Mouse (Mus musculus) mammary gland, adult 2 months (tissue): ENCODE data around the gene Eng. TPM values are rescaled to one million over a fixed set of nuclear protein-coding genes. Genes with fewer than 3 reads are reported as not detected.

Experiments
- polyA plus RNA-seq: library from polyadenylated mRNA; depleted of rRNA; stranded (reverse); fragments of >200 nt; gene quantifications from 2 replicates; pipeline ENCODE4 v1.2.3, GENCODE M21; 2012; ENCODE audit warnings: low replicate concordance; rRNA removed

Gene Eng
- 204 and 247 TPM in 2 replicates for polyA plus RNA-seq

GRCm38 (mm10) chr2:32646379-32647056 is at the start of gene Eng:
Gene Eng (plus strand): TSS chr2:32646595.

GRCm38 (mm10) chr2:32599409-32599808 is 47.0 kb upstream of the Eng start, which contains the start of gene St6galnac6:
Gene St6galnac6 (plus strand): TSS chr2:32599709.

DNA sequence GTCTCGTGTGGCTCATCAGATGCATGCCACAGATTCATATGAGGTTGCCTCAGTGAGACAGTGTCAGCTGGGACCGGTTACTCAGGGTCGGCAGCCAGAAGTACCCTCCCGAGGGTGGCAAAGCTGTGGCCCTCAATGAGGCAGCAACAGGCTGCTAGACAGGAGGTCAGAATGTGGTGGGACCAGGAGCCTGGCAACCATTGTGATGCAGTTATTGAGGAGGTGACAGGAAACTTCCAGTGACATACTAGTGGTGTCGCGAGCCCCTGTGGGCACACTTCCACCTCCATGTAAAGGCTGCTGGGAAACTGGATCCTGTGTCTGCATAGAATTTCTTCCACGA is 24.9 kb upstream of the Eng start, which contains the start of gene Ak1:
Gene Ak1, plus strand, starts transcription at position 242 of the 343 bp plus-strand sequence.

GRCm38 (mm10) chr2:32704021-32704421 is 57.6 kb downstream of the Eng start, which contains the start of gene Fpgs:
Gene Fpgs (minus strand): TSS chr2:32704145.

DNA sequence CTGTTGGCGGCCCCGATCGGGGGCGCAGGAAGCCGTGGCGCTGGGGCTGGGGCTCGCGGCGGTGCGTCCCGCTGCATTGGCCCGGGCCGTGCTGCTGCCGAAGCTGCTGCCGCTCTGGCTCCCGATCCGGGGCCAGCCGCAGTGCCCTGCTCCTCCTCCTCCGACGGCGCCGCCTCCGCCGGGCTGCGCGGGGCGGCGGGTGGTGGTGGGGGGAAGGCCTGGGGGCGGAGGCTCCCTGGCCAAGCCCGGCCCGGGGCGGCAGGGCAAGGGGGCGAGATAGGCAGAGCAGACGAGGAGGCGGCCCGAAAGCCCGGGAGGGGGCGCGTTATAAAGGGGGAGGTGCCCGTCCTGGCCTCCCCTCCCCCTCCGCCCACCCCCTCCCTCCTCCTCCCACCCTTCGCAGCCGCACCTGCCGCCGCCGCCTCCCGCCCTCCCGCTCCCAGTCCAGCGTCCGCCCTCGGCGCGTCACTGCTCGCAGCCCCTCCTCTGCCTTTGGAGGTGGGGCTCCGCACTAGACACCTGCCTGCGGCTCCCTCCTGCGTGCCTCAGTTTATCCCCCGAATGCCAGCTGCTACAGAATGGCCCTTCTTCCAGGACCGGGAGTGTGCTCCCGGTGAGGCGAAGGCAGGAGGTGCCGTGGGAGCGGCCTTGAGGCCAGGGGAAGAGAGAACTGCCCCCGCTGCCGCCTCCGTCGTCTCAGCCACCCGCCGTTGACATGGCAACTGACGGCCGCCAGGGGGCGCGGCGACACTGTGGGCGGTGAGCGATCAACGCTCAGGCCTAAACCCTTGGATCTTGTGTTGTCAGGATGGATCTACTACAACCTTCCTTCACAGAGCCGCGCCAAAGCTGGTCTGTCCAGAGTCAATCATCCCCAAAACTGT is 66.8 kb downstream of the Eng start, which contains the start of gene Cdk9:
Gene Cdk9, minus strand, starts transcription at position 143 of the 884 bp plus-strand sequence.

GRCm38 (mm10) chr2:32720681-32721229 is 74.4 kb downstream of the Eng start, which contains the start of gene Sh2d3c:
Gene Sh2d3c (plus strand): TSS chr2:32721055.

Other genes starting within 250 kb of the Eng start
- 6.2 and 7.5 TPM in 2 replicates for gene Naif1, start 196.1 kb upstream of the Eng start, polyA plus RNA-seq
- 24.3 and 27.5 TPM in 2 replicates for gene Slc25a25, start 195.2 kb upstream of the Eng start, polyA plus RNA-seq
- gene Fam102a, start 111.3 kb upstream of the Eng start, polyA plus RNA-seq = 32.3 and 66.9 TPM in 2 replicates
- 127 and 170 TPM in 2 replicates for gene Dpm2, start 75.7 kb upstream of the Eng start, polyA plus RNA-seq
- gene Pip5kl1, start 71.8 kb upstream of the Eng start, polyA plus RNA-seq = 0.20 TPM in 1 of 2 replicates, not detected in the other
- gene 9430097D07Rik, start 70.9 kb upstream of the Eng start, polyA plus RNA-seq = not detected in 2 replicates
- gene St6galnac4, start 59.5 kb upstream of the Eng start, polyA plus RNA-seq = 28.7 and 39.7 TPM in 2 replicates
- gene St6galnac6, start 46.9 kb upstream of the Eng start, polyA plus RNA-seq = 69.1 and 77.3 TPM in 2 replicates
- gene Ak1, start 24.8 kb upstream of the Eng start, polyA plus RNA-seq = 13.3 and 257 TPM in 2 replicates
- 58.6 and 75.4 TPM in 2 replicates for gene Fpgs, start 57.5 kb downstream of the Eng start, polyA plus RNA-seq
- gene Cdk9, start 66.5 kb downstream of the Eng start, polyA plus RNA-seq = 122 and 141 TPM in 2 replicates
- gene Sh2d3c, start 74.5 kb downstream of the Eng start, polyA plus RNA-seq = 70.1 and 122 TPM in 2 replicates
- gene 6330409D20Rik, start 94.4 kb downstream of the Eng start, polyA plus RNA-seq = not detected in 2 replicates
- gene Tor2a, start 110.6 kb downstream of the Eng start, polyA plus RNA-seq = 65.6 and 109 TPM in 2 replicates
- gene Ttc16, start 129.0 kb downstream of the Eng start, polyA plus RNA-seq = 0.42 and 0.70 TPM in 2 replicates
- gene Ptrh1, start 129.2 kb downstream of the Eng start, polyA plus RNA-seq = 7.6 and 8.0 TPM in 2 replicates
- gene Cfap157, start 137.8 kb downstream of the Eng start, polyA plus RNA-seq = not detected in 2 replicates
- 10.2 and 13.6 TPM in 2 replicates for gene Stxbp1, start 200.7 kb downstream of the Eng start, polyA plus RNA-seq
- gene Fam129b, start 229.5 kb downstream of the Eng start, polyA plus RNA-seq = 49.6 and 59.0 TPM in 2 replicates